Mouse (Mus musculus) kidney, postnatal 0 days (tissue): Measurements from ENCODE around the gene Gm266. TPM values are rescaled to one million over a fixed set of nuclear protein-coding genes. Genes with fewer than 3 reads are reported as not detected.

Experiments used
- ATAC-seq: fragments of 200-750 bp; cut with Nextera tagmentation; replicated peaks from 2 replicates; pipeline ENCODE4 v1.8.0; 2017; ENCODE audit warnings: low read depth, moderate number of reproducible peaks, moderate TSS enrichment, moderate library complexity; ENCODE audit not compliant: low FRiP score
- DNase-seq: peaks from one replicate; pipeline ENCODE4 v3.0.0-alpha.2; 2016; ENCODE audit warnings: low spot score
- H3K27ac ChIP-seq: fragments of 300-500 bp; sonication (generic); 2 replicates; pipeline ENCODE4 v1.5.1; 2014; ENCODE audit warnings: mild to moderate bottlenecking
- H3K27me3 ChIP-seq: fragments of 300-500 bp; sonication (generic); 2 replicates; pipeline ENCODE4 v1.6.1; 2014; ENCODE audit warnings: low read length, mixed read lengths; ENCODE audit not compliant: insufficient read depth
- H3K36me3 ChIP-seq: fragments of 300-500 bp; sonication (generic); 2 replicates; pipeline ENCODE4 v1.6.1; 2014; ENCODE audit warnings: low read length, mixed read lengths; ENCODE audit not compliant: insufficient read depth
- H3K4me1 ChIP-seq: fragments of 300-500 bp; sonication (generic); replicated peaks from 2 replicates; pipeline ENCODE4 v1.6.1; 2014; ENCODE audit warnings: antibody characterized with exemption, low read length, mixed read lengths; ENCODE audit not compliant: insufficient read depth
- H3K4me2 ChIP-seq: fragments of 300-500 bp; sonication (generic); 2 replicates; pipeline ENCODE4 v1.6.1; 2014; ENCODE audit warnings: mild to moderate bottlenecking, low read length, moderate library complexity, mixed read lengths
- H3K4me3 ChIP-seq: fragments of 300-500 bp; sonication (generic); replicated peaks from 2 replicates; pipeline ENCODE4 v1.5.1; 2014; ENCODE audit warnings: low read depth, low read length
- H3K9ac ChIP-seq: fragments of 300-500 bp; sonication (generic); 2 replicates; pipeline ENCODE4 v1.6.1; 2014; ENCODE audit warnings: low read depth, low read length
- H3K9me3 ChIP-seq: fragments of 300-500 bp; sonication (generic); replicated peaks from 2 replicates; pipeline ENCODE4 v1.6.1; 2016; ENCODE audit warnings: low read length, inconsistent platforms, mixed read lengths
- CTCF ChIP-seq: IDR thresholded peaks from 2 replicates; pipeline ENCODE4 v1.5.1; 2016; ENCODE audit warnings: antibody characterized with exemption, low read depth, mild to moderate bottlenecking, moderate library complexity
- WGBS: fragments of 180-500 bp; shearing (Covaris S2); extraction: QIAGEN DNeasy Blood & Tissue Kit; methylation state at CpG from one replicate; pipeline ENCODE4 v1.1.7; 2014; 5-methylcytosine and 5-hydroxymethylcytosine counted together
- polyA plus RNA-seq: library from polyadenylated mRNA; unstranded; fragments of >200 nt; fragmentation: Nextera tagmentation; extraction: Ambion mirVana; gene quantifications from 2 replicates; pipeline ENCODE4 v1.2.1, GENCODE M21; 2015

Gene Gm266
- polyA plus RNA-seq, 1 experiment from 2014 or later: 109 TPM

DNA sequence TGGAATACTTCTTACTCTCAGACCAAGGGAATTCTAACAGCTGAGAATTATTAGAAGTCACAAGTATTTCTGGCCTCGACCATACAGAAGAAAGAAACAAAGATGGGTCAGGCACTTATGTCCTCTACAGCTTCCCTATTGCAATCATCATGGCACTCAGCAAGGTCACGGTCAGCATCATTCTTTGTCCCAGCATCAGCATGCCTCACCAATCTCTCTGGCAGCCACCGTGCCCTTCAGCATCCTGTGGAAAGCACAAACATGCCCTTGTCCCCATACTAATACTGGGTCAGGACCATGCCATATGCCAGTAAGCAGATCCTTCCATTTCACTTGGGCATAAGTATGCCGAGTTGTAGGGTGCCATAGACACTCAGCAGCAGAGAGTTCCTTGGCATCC, 9.3 kb upstream of the Gm266 start:
- H3K27ac ChIP-seq: no peak overlapping the region
- H3K4me2 ChIP-seq: no peak overlapping the region
- no peaks in the 10 kb centered on the region for H3K27me3 ChIP-seq
- no peak overlapping the region for H3K9ac ChIP-seq
- no peak for TF ChIP-seq CTCF
- H3K4me1 ChIP-seq: no peaks in the 10 kb centered on the region
- no peak overlapping the region for H3K4me3 ChIP-seq
- H3K36me3 ChIP-seq: no peaks in the 10 kb centered on the region
- WGBS: 70% methylated on average over 4 of the region's 4 CpGs
- DNase-seq (no peak), ATAC-seq (no peak)
- H3K9me3 ChIP-seq: no peaks in the 10 kb centered on the region

DNA sequence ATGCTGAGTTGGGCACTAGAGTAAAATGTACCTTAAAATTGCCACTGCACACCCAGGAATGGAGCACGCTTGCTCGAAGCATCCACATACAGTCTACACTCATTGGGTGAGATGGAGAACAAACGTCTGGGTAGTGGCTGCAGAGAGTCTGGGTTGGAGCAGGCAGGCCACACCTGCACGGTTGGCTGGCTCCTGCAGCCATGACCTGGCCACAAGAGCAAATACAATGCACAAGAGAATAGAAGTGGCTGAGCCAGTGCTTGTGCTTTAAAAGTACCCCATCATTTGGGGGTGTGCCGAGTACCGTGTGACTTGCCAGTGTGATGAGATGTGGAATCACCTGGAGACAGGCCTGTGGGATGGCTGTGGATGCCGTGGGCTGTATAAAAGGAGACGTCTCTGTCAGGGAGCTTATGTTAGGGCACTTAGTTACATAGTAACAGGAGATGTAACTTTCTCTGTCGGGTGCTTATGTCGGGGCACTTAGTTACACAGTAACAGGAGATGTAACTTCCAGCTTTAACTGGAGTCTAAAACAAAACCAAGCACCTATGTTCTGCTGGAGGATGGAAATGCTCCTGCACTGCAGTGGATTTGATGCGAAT, 3.7 kb upstream of the Gm266 start:
- Histone ChIP-seq H3K9ac (no peak overlapping the region), H3K4me2 (no peak overlapping the region), H3K4me3 (no peak overlapping the region), H3K27me3 (no peaks in the 10 kb centered on the region), H3K4me1 (peaks cover 23% of the 10 kb centered on the region), H3K36me3 (no peaks in the 10 kb centered on the region), H3K9me3 (no peaks in the 10 kb centered on the region), H3K27ac (peak overlapping the region; percentile 71)
- no peak for TF ChIP-seq CTCF
- no peak for DNase-seq
- WGBS: 46% methylated on average over 11 of the region's 11 CpGs
- 0 out of 2 replicates have a peak, but pooled peaks have one; percentile 3 for ATAC-seq

DNA sequence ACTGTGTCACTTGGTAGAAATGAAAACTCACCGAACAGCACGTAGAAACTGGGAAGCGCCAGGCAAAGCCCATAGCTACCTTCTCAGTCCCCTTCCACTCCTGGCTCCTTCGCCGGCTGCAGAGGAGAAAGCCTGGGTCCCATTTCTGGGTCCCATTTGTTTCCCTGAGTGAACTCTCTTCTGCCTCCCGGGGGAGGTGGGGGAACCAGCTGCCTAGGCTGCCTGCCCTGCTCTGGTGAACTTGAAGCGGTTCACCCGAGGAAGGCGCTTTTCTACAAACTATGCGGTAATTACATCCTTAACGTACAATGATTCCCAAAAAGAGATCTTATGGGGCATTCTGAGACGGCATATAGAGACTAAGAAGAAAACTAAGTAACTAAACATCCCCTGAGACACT, 832 bp upstream of the Gm266 start:
- WGBS: 7% methylated on average over 12 of the region's 12 CpGs
- Histone ChIP-seq H3K36me3 (no peaks in the 10 kb centered on the region), H3K4me1 (peaks cover 23% of the 10 kb centered on the region), H3K4me3 (peak overlapping the region; percentile 54), H3K4me2 (peak overlapping the region; percentile 88), H3K9me3 (no peaks in the 10 kb centered on the region), H3K27me3 (no peaks in the 10 kb centered on the region), H3K27ac (peak overlapping the region; percentile 88), H3K9ac (peak overlapping the region; percentile 74)
- TF ChIP-seq CTCF: no peak
- no peak for ATAC-seq
- peak; percentile 71 for DNase-seq

DNA sequence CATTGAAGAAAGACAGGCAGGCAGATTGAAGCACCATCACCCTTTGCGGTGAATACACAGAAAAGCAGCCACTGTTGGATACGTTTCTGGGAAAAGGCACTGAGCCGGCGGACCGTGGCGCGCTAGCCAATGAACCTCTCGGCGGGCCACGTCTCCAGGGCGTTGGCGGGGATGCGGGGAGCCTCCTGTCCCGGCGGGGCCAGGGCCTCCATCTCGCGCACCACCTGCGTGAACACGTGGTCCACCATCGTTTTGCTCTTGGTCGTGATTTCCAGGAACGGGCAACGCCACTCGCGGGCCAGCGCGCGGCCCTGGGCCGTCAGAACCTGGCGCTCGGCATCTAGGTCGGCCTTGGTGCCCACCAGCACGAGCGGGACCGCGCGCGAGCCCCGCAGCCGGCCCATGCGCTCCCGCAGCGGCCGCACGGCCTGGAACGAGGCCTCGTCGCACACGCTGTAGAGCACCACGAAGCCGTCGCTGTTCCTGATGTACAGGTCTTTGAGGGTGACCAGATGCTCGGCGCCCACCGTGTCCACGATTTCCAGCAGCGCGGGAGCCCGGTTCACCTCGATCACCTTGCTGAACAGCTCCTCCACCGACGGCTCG, 474 bp downstream of the Gm266 start:
- ATAC-seq: peak; percentile 23; the same call in 1 of the 2 replicates
- no peak for DNase-seq
- TF ChIP-seq CTCF: no peak
- Histone ChIP-seq H3K4me2 (peak overlapping the region; percentile 88), H3K36me3 (no peaks in the 10 kb centered on the region), H3K27me3 (no peaks in the 10 kb centered on the region), H3K4me3 (peak overlapping the region; percentile 54), H3K9me3 (no peaks in the 10 kb centered on the region), H3K4me1 (peaks cover 23% of the 10 kb centered on the region), H3K27ac (peak overlapping the region; percentile 88), H3K9ac (peak overlapping the region; percentile 74)
- 1% methylated on average over 63 of the region's 63 CpGs for WGBS

DNA sequence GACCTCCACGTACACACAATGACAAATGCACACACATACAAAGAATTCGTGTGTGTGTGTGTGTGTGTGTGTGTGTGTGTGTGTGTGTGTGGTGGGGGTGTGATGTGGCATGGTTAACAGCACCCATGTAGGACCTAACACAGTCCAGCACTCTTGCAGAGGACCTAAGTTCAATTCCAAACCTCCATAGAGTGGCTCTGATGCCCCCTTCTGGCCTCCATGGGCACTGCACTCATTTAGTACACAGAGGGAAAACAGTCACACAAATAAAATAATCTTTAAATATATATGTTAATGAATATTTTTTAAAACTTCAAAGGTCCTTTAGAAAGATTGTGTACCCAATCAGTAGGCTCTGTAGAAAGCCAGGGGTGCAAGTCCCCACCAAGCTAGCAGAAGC, 5.7 kb downstream of the Gm266 start:
- Histone ChIP-seq H3K4me3 (no peak overlapping the region), H3K9ac (no peak overlapping the region), H3K27me3 (no peaks in the 10 kb centered on the region), H3K4me2 (no peak overlapping the region), H3K4me1 (0 out of 2 replicates have a peak, but pooled peaks cover 5% of the 10 kb centered on the region), H3K36me3 (no peaks in the 10 kb centered on the region), H3K9me3 (no peaks in the 10 kb centered on the region), H3K27ac (no peak overlapping the region)
- TF ChIP-seq CTCF: peak; percentile 84
- WGBS: 78% methylated on average over 2 of the region's 2 CpGs
- DNase-seq (no peak), ATAC-seq (no peak)

DNA sequence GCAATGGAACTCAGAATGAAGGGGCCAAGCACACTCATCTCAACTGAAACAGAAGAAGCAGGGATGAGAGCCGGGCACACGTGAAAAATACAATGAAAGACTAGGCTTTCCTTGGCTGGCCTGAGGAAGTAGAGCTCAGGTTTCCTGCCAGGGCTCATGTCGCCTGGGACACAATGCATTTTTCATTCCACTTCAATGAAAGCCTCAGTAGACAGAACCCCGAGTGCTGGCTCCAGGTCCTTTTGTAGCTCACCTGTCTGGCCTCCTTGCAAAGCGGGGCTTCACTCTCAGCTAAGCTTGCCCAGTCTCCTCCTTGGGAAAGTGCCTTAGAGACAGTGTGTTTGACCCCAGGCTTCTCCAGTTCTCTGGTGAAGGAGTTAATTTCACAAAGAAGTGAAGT, 6.7 kb downstream of the Gm266 start:
- WGBS: 39% methylated on average over 5 of the region's 5 CpGs

More for the DNA sequence above, 6.7 kb downstream of the Gm266 start:
- Histone ChIP-seq H3K4me3 (no peak overlapping the region), H3K9ac (no peak overlapping the region), H3K9me3 (no peaks in the 10 kb centered on the region), H3K27me3 (no peaks in the 10 kb centered on the region), H3K4me2 (no peak overlapping the region), H3K4me1 (peaks cover 9% of the 10 kb centered on the region; the same call in 1 of the 2 replicates), H3K36me3 (no peaks in the 10 kb centered on the region), H3K27ac (no peak overlapping the region)
- TF ChIP-seq CTCF: no peak
- no peak for ATAC-seq
- no peak for DNase-seq
